Mouse (Mus musculus): ENCODE measurements around the gene Syngr2. TPM values are rescaled to one million over a fixed set of nuclear protein-coding genes. Genes with fewer than 3 reads are reported as not detected.

Gene Syngr2
- total RNA-seq (2023), result 188 to 203 TPM (median 197 TPM) in 4 replicates

DNA sequence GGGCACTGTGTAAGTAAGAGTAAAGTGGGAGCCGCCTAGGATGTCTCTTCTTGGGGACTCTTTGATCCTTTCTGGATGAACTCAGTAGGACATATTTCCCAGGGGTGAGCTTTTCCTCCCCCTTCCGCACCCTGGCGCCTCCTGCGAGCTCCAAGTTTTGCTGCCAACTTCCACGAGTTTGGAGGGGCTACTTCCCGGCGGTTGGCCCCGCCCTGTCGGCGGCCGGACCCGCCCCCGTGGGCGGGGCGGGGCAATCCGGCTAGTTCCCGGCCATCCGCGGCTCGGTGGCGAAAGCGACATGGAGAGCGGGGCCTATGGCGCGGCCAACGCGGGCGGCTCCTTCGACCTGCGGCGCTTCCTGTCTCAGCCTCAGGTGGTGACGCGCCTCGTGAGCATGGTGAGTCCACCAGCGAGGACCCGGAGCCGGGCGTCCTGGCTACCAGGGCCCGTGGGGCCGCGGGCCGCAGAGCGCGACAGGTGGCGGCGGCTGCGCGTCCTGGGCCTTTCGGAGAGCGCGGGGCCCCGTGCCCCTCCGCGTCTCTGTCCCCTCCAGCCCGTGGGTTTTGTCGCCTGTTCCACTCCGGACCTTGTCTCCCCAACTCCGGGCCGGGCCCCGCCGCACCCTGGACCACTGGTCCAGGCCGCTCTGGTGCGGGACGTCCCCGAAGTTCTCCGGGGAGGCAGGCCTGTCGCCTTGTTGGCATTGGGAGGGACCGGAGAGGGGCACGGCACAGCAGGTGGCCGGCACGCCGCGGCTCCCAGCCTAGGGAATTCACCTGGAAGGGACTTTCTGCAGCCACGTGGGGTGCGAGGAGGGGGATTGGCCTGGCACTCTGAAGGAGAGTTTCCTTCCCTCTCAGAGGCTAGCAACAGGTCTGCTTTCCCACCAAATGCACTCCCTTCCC is at the start of gene Syngr2, which contains the start of gene Gm20708:
Syngr2 (plus strand) TSS at position 262 of the 905 bp plus-strand sequence.
Gm20708 (plus strand) TSS at position 262 of the 905 bp plus-strand sequence.

DNA sequence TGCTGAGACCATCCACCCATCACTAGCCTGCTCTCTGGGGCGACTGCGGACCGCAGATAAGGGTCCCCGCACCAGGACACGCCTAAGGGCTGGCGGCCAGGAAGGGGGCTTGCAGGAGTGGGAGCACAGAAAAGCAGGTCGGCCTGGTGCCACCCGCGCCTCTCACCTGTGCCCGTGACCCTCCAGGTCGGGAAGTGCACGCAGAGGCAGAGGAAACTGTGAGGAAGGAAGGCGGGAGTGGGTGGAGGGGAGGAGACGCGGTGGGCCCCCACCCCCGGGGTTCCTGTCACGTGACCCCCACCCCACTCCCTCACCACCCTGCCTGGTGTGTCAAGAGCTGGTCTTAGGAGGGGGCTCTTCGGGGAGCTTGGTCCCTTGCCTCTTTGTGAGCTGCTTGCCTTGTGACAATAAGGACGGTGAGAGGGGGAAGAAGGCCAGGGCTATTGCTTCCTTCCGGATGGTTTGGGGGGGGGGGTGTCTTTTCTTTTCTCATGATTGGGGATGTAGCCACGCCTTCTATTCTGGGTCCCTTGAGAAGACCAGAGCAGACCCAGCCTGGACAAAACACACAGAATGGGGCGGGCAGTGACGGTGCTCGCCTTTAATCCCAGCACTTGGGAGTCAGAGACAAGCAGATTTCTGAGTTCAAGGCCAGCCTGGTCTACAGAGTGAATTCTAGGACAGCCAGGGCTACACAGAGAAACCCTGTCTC is 27.3 kb upstream of the Syngr2 start, which contains the start of the genes Tmc8 and Tmc6:
Tmc8 (plus strand) TSS at position 84 of the 712 bp plus-strand sequence.
Tmc6 (minus strand) TSS at position 206 of the 712 bp plus-strand sequence.

DNA sequence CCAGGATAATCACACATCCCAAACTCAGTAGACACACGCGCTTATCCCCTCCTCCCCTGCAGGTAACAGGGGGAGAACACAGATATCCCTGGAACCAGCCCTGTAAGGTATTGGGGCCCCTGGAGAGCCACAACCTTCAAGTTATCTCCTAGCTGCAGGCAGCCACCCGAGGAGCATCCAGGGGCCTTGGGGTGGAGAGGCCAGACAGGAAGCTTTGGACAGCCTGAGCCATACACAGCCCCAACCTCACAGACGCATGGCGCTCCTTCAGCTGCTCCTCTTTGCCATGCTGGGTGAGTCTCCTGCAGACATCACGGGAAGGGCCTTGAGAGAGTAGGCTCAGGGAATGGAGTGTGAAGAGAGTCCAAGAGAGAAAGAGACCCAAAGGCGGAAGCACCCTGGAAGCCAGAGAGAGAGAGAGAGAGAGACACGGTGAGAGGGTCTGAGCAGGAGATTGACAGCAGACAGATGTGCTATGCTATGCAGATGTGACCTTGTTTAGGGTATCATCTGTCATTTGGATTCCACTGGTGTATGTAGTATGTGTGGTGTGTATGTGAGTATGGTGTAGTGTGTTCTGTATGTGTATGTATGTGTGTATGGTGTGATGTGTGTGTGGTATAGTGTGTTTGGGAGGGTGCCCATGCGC is 11.8 kb upstream of the Syngr2 start, which contains the start of gene 6030468B19Rik:
6030468B19Rik (plus strand) TSS at position 150 of the 649 bp plus-strand sequence.

DNA sequence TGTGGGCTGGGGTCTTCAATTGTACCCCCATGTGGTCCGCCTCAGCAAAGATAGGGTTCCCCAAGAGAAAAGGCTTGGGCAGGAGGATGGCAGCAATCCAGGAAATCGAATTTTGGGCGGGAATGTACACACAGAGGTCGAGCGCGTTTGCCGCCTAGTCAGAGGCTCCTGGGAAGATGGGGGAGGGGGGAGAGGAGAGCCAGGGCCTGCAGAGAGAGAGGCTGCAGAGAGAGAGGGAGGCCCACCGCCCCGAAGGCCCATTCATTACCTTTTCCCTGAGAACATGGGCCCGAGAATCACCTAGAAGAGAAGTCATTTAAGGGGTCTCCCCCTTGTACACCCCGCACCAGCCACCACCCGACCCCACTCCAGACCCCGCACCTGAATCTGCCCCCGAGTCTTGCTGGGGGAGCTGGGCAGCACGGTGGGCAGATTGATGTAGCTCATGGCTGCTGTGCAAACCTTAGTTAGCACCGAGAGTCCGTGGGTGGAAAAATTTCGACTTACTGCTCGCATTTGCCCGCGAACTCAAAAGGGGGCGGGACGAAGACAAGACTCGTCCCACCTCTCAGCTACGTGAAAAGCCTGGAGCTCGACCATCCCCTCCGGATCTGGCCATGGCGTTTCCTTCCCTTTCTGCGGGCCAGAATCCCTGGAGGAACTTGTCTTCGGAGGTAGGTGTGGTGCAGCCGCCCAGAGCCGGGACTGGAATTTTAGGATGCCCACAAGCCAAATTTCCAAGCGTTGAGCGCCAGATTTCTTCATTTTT is 16.0 kb downstream of the Syngr2 start, which contains the start of the genes Afmid and Tk1:
Afmid (plus strand) TSS at position 592 of the 769 bp plus-strand sequence.
Tk1 (minus strand) TSS at position 760 of the 769 bp plus-strand sequence.

DNA sequence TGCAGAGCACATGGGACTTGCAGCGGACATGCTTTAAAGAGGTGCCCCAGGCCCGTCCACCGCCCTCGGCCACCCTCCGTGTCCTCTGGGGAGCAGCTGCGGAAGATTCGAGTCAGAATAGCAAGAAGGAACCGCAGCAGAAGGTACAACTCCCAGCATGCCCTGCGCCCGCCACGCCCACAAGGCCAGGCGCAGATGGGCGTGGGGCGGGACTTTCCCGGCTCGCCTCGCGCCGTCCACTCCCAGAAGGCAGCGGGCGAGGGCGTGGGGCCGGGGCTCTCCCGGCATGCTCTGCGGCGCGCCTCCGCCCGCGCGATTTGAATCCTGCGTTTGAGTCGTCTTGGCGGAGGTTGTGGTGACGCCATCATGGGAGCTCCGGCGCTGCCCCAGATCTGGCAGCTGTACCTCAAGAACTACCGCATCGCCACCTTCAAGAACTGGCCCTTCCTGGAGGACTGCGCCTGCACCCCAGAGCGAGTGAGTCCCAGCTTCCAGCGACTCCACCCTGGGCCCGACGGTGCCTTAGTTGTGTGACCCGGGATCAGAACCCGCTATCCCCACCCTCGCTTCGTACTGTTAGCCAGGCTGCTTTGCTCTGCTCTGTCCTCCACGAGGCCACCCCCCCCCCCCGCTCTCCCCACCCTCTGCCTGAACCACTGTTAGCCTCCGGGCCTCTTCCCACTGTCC is 39.7 kb downstream of the Syngr2 start, which contains the start of gene Birc5:
Birc5 (plus strand) TSS at position 267 of the 687 bp plus-strand sequence.

DNA sequence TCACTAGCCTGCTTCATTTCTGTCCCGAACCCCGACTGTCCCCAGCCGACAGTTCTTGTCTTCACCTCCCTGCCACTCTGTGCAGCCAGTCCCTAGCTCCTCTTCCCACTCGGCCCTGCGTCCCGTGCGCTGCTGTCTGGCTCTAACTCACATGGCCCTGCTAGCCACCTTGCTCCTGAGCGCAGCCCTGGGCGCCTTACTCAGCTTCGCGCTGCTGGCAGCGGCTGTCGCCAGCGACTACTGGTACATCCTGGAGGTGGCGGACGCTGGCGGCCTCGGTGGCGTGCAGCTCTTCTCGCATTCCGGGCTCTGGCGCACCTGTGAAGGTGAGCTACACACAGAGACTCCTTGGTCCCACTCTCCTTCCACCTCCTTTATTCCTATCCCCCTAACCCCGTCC is 51.1 kb downstream of the Syngr2 start, which contains the start of gene Tmem235:
Tmem235 (plus strand) TSS at position 152 of the 400 bp plus-strand sequence.

Other genes starting within 250 kb of the Syngr2 start
- gene Tnrc6c, start 155.4 kb upstream of the Syngr2 start, total RNA-seq (2023), result 79.3 to 87.5 TPM (median 84.2 TPM) in 4 replicates
- 55.5 to 74.8 TPM (median 63.6 TPM) in 4 replicates for gene Tmc8, start 27.6 kb upstream of the Syngr2 start, total RNA-seq (2023)
- gene Tmc6, start 27.5 kb upstream of the Syngr2 start, total RNA-seq (2023), result 146 to 159 TPM (median 153 TPM) in 4 replicates
- 1.5 to 3.9 TPM (median 2.2 TPM) in 4 replicates for gene 6030468B19Rik, start 12.0 kb upstream of the Syngr2 start, total RNA-seq (2023)
- gene Gm20708, start within 50 bp of the Syngr2 start, total RNA-seq (2023), result 9.7 to 12.9 TPM (median 11.1 TPM) in 4 replicates
- 29.6 to 35.1 TPM (median 30.2 TPM) in 4 replicates for gene Afmid, start 16.3 kb downstream of the Syngr2 start, total RNA-seq (2023)
- gene Tk1, start 16.4 kb downstream of the Syngr2 start, total RNA-seq (2023), result 40.1 to 47.4 TPM (median 41.8 TPM) in 4 replicates
- 1.7 to 3.1 TPM (median 2.4 TPM) in 4 replicates for gene Birc5, start 39.6 kb downstream of the Syngr2 start, total RNA-seq (2023)
- gene Tmem235, start 51.1 kb downstream of the Syngr2 start, total RNA-seq (2023), result not detected in 4 replicates
- gene Tha1, start 63.8 kb downstream of the Syngr2 start, total RNA-seq (2023), result 2.1 to 2.6 TPM (median 2.3 TPM) in 4 replicates
- gene Socs3, start 160.4 kb downstream of the Syngr2 start, total RNA-seq (2023), result 46.7 to 57.5 TPM (median 52.7 TPM) in 4 replicates
- gene Pgs1, start 176.6 kb downstream of the Syngr2 start, total RNA-seq (2023), result 42.4 to 46.0 TPM (median 43.7 TPM) in 4 replicates